Comparison of ENCODE assay signal across 8 mouse cellular contexts in the genomic region with DNA sequence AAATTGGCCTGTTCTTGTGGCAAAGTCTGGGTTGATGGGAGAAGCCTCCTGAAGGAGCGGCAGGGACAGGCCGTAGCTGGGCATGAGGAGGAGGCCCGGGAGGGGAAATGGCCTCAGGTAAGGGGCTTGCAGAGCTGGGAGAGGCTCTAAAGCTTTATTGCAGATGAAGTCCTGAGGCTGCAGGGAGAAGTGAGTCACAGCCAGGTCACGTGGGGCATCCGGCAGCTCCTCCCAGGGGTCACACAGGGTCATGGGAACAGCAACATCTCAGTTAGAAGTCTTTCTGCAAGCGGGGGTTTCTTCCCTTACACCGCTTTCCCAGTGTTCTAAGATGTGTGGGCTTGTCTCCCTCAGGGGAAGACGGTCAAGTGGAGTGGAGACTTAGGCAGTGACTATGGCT. TPM values are rescaled to one million over a fixed set of nuclear protein-coding genes. Genes with fewer than 3 reads are reported as not detected.
DNase-seq lines count a peak whose midpoint lies in the region; ATAC-seq and TF ChIP-seq lines count a peak whose summit lies in the region.

No protein-coding gene starts in this region.

- H3K9ac ChIP-seq in heart, embryonic 14.5 days (ENCODE audit: low read length), result peak overlapping the region; percentile 55
- no peak overlapping the region for H3K9ac ChIP-seq in lung, postnatal 0 days (replicated peaks; ENCODE audit: low read depth)

- H3K4me3 ChIP-seq in brown adipose tissue, adult 24 weeks (ENCODE audit: insufficient read depth, low read depth, low read length), result no peak overlapping the region
- H3K4me3 ChIP-seq in heart, embryonic 14.5 days (ENCODE audit: control insufficient read depth in 1 of 2, insufficient read depth in 1 of 2, low read depth in 1 of 2, low read length in 2 of 2), result no peak overlapping the region
- no peak overlapping the region for H3K4me3 ChIP-seq in lung, postnatal 0 days (ENCODE audit: low read depth, low read length)

- no peak for TF ChIP-seq EP300 in lung, postnatal 0 days (IDR thresholded peaks at IDR 0.05)

- no peaks in the 10 kb centered on the region for H3K36me3 ChIP-seq in heart, embryonic 14.5 days (ENCODE audit: control insufficient read depth, insufficient read depth, low read length)
- no peaks in the 10 kb centered on the region for H3K36me3 ChIP-seq in lung, postnatal 0 days (ENCODE audit: insufficient read depth, low read length)

- peaks cover 34% of the 10 kb centered on the region for H3K4me1 ChIP-seq in brown adipose tissue, adult 24 weeks (ENCODE audit: control insufficient read depth, insufficient read depth, insufficient read length, low read length)
- peaks cover 26 to 38% of the 10 kb centered on the region in 2 experiments for H3K4me1 ChIP-seq in heart, embryonic 14.5 days (ENCODE audit: control insufficient read depth in 2 of 2, insufficient read depth in 2 of 2, low read length in 2 of 2)
- no peaks in the 10 kb centered on the region for H3K4me1 ChIP-seq in lung, postnatal 0 days (ENCODE audit: insufficient read depth, low read depth, low read length)

- peak; percentile 73 for DNase-seq in urinary bladder, postnatal 14 days (ENCODE audit: low spot score)
- no peak for DNase-seq in urinary bladder, adult 2 months (ENCODE audit: low spot score)
- peak; percentile 55 for DNase-seq in lung, postnatal 0 days (ENCODE audit: low spot score)
- no peak for DNase-seq in layer of hippocampus, adult 18-20 months (ENCODE audit: low spot score in 2 of 2)
- no peak for DNase-seq in frontal cortex, adult 2 months (ENCODE audit: extremely low spot score in 1 of 2, low spot score in 1 of 2)

- no peaks in the 10 kb centered on the region for H3K27me3 ChIP-seq in heart, embryonic 14.5 days (ENCODE audit: control insufficient read depth, insufficient read depth, low read length)
- H3K27me3 ChIP-seq in lung, postnatal 0 days (replicated peaks; ENCODE audit: insufficient read depth, low read length), result no peaks in the 10 kb centered on the region

- H3K9me3 ChIP-seq in heart, embryonic 14.5 days (ENCODE audit: control insufficient read depth, low read length), result no peaks in the 10 kb centered on the region
- H3K9me3 ChIP-seq in lung, postnatal 0 days (ENCODE audit: low read length), result no peaks in the 10 kb centered on the region

- 0 out of 2 replicates have a peak, but pooled peaks have one; percentile 12 for ATAC-seq in heart, embryonic 14.5 days (ENCODE audit: insufficient number of reproducible peaks, insufficient read depth, low FRiP score, low read depth)
- 0 out of 2 replicates have a peak, but pooled peaks have one; percentile 4 for ATAC-seq in lung, postnatal 0 days
- ATAC-seq in megakaryocyte-erythroid progenitor cell, adult 5-6 weeks (replicated peaks; ENCODE audit: low FRiP score, low TSS enrichment, poor library complexity, severe bottlenecking), result no peak

- H3K4me2 ChIP-seq in heart, embryonic 14.5 days (ENCODE audit: low read length), result no peak overlapping the region; the same call in 1 of the 2 replicates
- H3K4me2 ChIP-seq in lung, postnatal 0 days (replicated peaks; ENCODE audit: low read depth, low read length), result no peak overlapping the region

- 44% methylated on average over 8 of the region's 8 CpGs for WGBS in heart, embryonic 14.5 days
- WGBS in lung, postnatal 0 days, result 50% methylated on average over 8 of the region's 8 CpGs

- H3K27ac ChIP-seq in brown adipose tissue, adult 24 weeks (replicated peaks; ENCODE audit: low read depth, low read length), result peak overlapping the region; percentile 92
- peak overlapping the region; percentile 58 to 79 for H3K27ac ChIP-seq in heart, embryonic 14.5 days (replicated peaks in 1 of 2; ENCODE audit: control insufficient read depth in 1 of 2, insufficient read depth in 1 of 2, low read depth in 2 of 2, low read length in 2 of 2)
- H3K27ac ChIP-seq in lung, postnatal 0 days (ENCODE audit: low read length), result peak overlapping the region; percentile 51

- no peak for TF ChIP-seq CTCF in lung, postnatal 0 days (IDR thresholded peaks at IDR 0.05)

RNA-seq across cellular contexts. Expression of gene Ttc7b, which starts 8.5 kb away (rescaled TPM):
- 26.9 and 28.9 TPM in 2 replicates for polyA plus RNA-seq in urinary bladder, adult 2 months (2012; rRNA removed)
- 37.7 and 42.9 TPM in 2 replicates for polyA plus RNA-seq in brown adipose tissue, adult 24 weeks (2012; ENCODE audit: insufficient read depth, insufficient read length, missing spikeins)
- polyA plus RNA-seq in heart, embryonic 14.5 days (2014; fragmentation: Nextera tagmentation; extraction: Ambion mirVana), result 16.5 and 18.8 TPM in 2 replicates
- 6.6 and 6.9 TPM in 2 replicates for polyA plus RNA-seq in lung, postnatal 0 days (2015; fragmentation: Nextera tagmentation; extraction: Ambion mirVana)
- total RNA-seq in megakaryocyte-erythroid progenitor cell, adult 5-6 weeks (2014; fragmentation: Nextera tagmentation), result 7.9 and 9.0 TPM in 2 replicates
- 6.3 and 10.1 TPM in 2 replicates for total RNA-seq in megakaryocyte-erythroid progenitor cell, adult 5-6 weeks (2017)
- 100 to 1,000 TPM; 168 to 176 TPM for total RNA-seq in layer of hippocampus, adult 18-20 months (2021)
- 194 and 202 TPM in 2 replicates for polyA plus RNA-seq in frontal cortex, adult 2 months (2012; rRNA removed)

Comparison
In these comparisons a context has a peak if more than half of its experiments do, and no peak if none do; other contexts are left out.
1. DNase-seq: peak in urinary bladder, postnatal 14 days (single experiment) and lung, postnatal 0 days (single experiment); none in urinary bladder, adult 2 months (single experiment), layer of hippocampus, adult 18-20 months (0 of 2) and frontal cortex, adult 2 months (0 of 2).
2. Peak in every context shown above with its lines, with median percentiles within 50 percentile points of each other: H3K27ac ChIP-seq.